Mouse (Mus musculus): ENCODE measurements at regions not wholly inside any gene's neighbourhood (a gene's known extent, or its start where the extent isn't known, plus 50 kb on each side); places are given as distances from the start of the nearest gene placed in this dataset.

DNA sequence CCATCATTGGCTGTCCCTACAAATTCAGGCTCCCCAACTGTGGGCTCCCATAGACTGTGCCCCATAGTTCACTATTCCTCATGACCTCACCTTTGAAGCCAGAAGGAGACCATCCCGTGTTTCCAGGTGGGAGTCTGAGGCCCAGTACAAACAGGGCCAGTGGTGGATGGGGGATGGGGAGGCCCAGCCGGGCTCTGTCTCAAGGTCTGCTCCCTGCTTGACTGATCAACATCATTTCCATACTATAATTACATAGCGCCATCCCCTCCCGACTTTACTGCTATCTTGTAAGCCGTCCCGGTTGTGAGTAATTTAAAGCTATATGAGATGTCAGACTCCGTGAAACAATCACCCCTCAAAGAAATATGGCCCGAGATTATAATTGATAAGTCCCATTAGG lies 252.3 kb downstream of the Gm26897 start:
- Histone ChIP-seq H3K4me3 (ENCODE audit: control insufficient read depth in 1 of 2, insufficient read depth in 1 of 2, low read depth in 2 of 2, low read length in 2 of 2) (no peak overlapping the region), H3K27me3 (ENCODE audit: control insufficient read depth in 1 of 2, insufficient read depth in 2 of 2, low read length in 2 of 2) (no peaks in the 10 kb centered on the region), H3K9me3 (replicated peaks; ENCODE audit: insufficient read depth, low read length) (no peaks in the 10 kb centered on the region), H3K36me3 (ENCODE audit: control insufficient read depth in 1 of 2, insufficient read depth in 2 of 2, low read length in 2 of 2) (no peaks in the 10 kb centered on the region), H3K9ac (ENCODE audit: control insufficient read depth, low read depth, low read length, poor library complexity, severe bottlenecking) (no peak overlapping the region), H3K4me1 (ENCODE audit: control insufficient read depth in 1 of 2, insufficient read depth in 2 of 2, low read length in 2 of 2) (no peaks in the 10 kb centered on the region), H3K79me2 (ENCODE audit: control insufficient read depth, insufficient read depth, low read length, poor library complexity) (no peaks in the 10 kb centered on the region), H3K27ac (ENCODE audit: control insufficient read depth, low read depth, low read length) (no peak overlapping the region)
- DNase-seq (ENCODE audit: low read depth, low spot score) = no peak
- TF ChIP-seq USF2 (IDR thresholded peaks at IDR 0.05; ENCODE audit: borderline replicate concordance in 1 of 2, insufficient read depth in 1 of 2, low read depth in 1 of 2, low read length in 2 of 2) (no peak), EP300 (IDR thresholded peaks at IDR 0.05; ENCODE audit: low read depth in 1 of 2, low read length in 2 of 2) (no peak), GABPA (IDR thresholded peaks at IDR 0.05; ENCODE audit: low read depth, low read length) (no peak), GATA1 (IDR thresholded peaks at IDR 0.05; ENCODE audit: low read depth, low read length) (no peak), CHD2 (IDR thresholded peaks at IDR 0.05; ENCODE audit: low read length) (no peak), MAZ (IDR thresholded peaks at IDR 0.05; ENCODE audit: low read depth, low read length) (no peak), MXI1 (IDR thresholded peaks at IDR 0.05; ENCODE audit: low read depth, low read length) (no peak), RAD21 (IDR thresholded peaks at IDR 0.05; ENCODE audit: low read depth, low read length) (no peak), MAFK (IDR thresholded peaks at IDR 0.05; ENCODE audit: borderline replicate concordance, low read depth, low read length) (no peak), ZMIZ1 (IDR thresholded peaks at IDR 0.05; ENCODE audit: low read depth, low read length) (no peak), MYB (IDR thresholded peaks at IDR 0.05; ENCODE audit: low read depth, low read length) (no peak), ELF1 (IDR thresholded peaks at IDR 0.05; ENCODE audit: low read depth, low read length) (no peak), USF1 (IDR thresholded peaks at IDR 0.05; ENCODE audit: low read depth, low read length) (no peak), TCF12 (IDR thresholded peaks at IDR 0.05; ENCODE audit: low read depth, low read length) (no peak), TAL1 (IDR thresholded peaks at IDR 0.05; ENCODE audit: low read length) (no peak), KAT2A (conservative IDR thresholded peaks at IDR 0.05; ENCODE audit: low read depth, low read length) (no peak), CHD1 (IDR thresholded peaks at IDR 0.05; ENCODE audit: low read depth, low read length) (no peak), ETS1 (IDR thresholded peaks at IDR 0.05; ENCODE audit: low read depth, low read length) (no peak), ZNF384 (IDR thresholded peaks at IDR 0.05; ENCODE audit: low read depth, low read length) (no peak), JUND (IDR thresholded peaks at IDR 0.05; ENCODE audit: low read depth, low read length) (no peak)

DNA sequence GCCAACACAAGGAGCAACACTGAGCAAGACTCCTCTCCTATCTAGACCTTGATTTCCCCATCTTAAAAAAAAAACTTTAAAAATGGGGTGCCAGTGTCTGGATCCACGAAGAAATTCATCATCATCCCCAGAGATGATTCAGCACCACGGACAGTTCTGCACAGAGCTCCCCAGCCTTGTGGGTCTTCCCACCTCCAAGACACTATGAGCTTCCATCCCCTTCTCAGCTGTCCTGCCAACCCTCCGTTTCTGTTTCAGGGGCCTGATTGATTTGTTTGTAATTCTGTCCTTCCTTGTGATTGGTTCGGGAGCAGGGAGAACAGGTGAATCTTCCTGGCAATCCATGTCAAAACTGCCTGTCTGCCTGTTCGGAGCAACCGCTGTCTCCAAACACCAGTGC lies 253.3 kb downstream of the Gm26897 start:
- DNase-seq (ENCODE audit: low read depth, low spot score) = peak; percentile 9
- no peak overlapping the region for H3K27ac ChIP-seq (ENCODE audit: control insufficient read depth, low read depth, low read length)
- H3K9me3 ChIP-seq (replicated peaks; ENCODE audit: insufficient read depth, low read length) = no peaks in the 10 kb centered on the region
- H3K79me2 ChIP-seq (ENCODE audit: control insufficient read depth, insufficient read depth, low read length, poor library complexity) = no peaks in the 10 kb centered on the region
- H3K36me3 ChIP-seq (ENCODE audit: control insufficient read depth in 1 of 2, insufficient read depth in 2 of 2, low read length in 2 of 2) = no peaks in the 10 kb centered on the region
- H3K4me1 ChIP-seq (ENCODE audit: control insufficient read depth in 1 of 2, insufficient read depth in 2 of 2, low read length in 2 of 2) = no peaks in the 10 kb centered on the region
- TF ChIP-seq BHLHE40 (IDR thresholded peaks at IDR 0.05; ENCODE audit: borderline replicate concordance, low read depth, low read length) = no peak
- no peak for TF ChIP-seq MYC (IDR thresholded peaks at IDR 0.05; ENCODE audit: low read depth, low read length)
- H3K9ac ChIP-seq (ENCODE audit: control insufficient read depth, low read depth, low read length, poor library complexity, severe bottlenecking) = no peak overlapping the region
- H3K4me3 ChIP-seq (ENCODE audit: control insufficient read depth in 1 of 2, insufficient read depth in 1 of 2, low read depth in 2 of 2, low read length in 2 of 2) = no peak overlapping the region
- no peaks in the 10 kb centered on the region for H3K27me3 ChIP-seq (ENCODE audit: control insufficient read depth in 1 of 2, insufficient read depth in 2 of 2, low read length in 2 of 2)
